Mouse (Mus musculus) adrenal gland, postnatal 10 days (tissue): ENCODE results near the gene Olfr670. TPM values are rescaled to one million over a fixed set of nuclear protein-coding genes. Genes with fewer than 3 reads are reported as not detected.
"Not testable (repeated sequence)": the region's sequence is repeated elsewhere in the genome, so short reads cannot be mapped to it uniquely, and the experiment has no call there.

Experiments used
- DNase-seq: peaks from one replicate; pipeline ENCODE4 v3.0.0; 2021; ENCODE audit warnings: mixed read lengths
- long read RNA-seq, 2 experiments: library from polyadenylated mRNA; stranded (forward); transcript quantifications; one replicate each; pipeline ENCODE4 v2.0.0; 2021
- total RNA-seq, 2 experiments: library from RNA; stranded (reverse); gene quantifications; 2 replicates each; pipeline ENCODE4 v1.2.3; 2021

The Olfr670 gene
- total RNA-seq = not detected
- long read RNA-seq, experiment 1 = 0 reads
- long read RNA-seq, experiment 2 = 0 reads

DNA sequence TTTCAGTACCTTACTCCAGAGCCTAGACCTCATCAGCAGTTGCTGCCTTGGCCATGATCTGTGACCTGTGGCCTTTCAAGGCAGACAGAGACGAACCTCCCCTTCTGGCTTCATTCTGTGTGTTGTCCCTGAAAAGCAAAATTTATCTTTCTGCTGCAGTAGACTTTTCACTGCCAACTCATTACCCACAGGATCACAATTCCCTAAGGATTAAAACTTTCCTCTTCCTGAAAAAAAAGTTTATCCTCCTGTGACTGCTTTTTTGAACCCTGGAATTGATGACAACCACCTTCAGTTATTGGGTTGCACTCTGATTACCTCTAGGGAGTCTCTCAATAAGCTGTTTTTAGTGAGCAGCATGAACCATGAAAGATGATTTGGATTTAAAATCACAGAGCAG lies at the start of gene Olfr670:
TSS of gene Olfr670 (minus strand) at position 101 of the 400 bp plus-strand sequence.
- no peak for DNase-seq

DNA sequence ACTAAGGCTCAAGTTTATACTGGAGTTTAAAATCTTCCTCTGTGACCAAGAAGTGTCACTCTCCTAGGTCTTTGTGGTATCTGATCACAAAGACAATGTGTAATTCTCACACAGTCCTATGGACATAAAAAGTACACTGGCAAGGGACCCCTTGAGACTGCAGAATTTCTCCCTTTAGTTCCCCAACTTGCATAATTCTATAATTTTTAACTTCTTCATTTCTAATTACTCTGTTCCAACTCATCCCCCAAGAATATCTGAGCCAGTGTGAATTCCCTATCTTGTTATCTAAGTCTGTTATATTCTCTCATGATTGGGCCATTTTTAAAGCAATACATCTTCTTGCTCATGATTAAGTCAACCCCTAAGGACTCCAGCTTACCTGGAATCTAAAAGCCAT lies 39.5 kb upstream of the Olfr670 start, which contains the start of gene Olfr672:
TSS of gene Olfr672 (minus strand) at position 101 of the 400 bp plus-strand sequence.
- no peak for DNase-seq

DNA sequence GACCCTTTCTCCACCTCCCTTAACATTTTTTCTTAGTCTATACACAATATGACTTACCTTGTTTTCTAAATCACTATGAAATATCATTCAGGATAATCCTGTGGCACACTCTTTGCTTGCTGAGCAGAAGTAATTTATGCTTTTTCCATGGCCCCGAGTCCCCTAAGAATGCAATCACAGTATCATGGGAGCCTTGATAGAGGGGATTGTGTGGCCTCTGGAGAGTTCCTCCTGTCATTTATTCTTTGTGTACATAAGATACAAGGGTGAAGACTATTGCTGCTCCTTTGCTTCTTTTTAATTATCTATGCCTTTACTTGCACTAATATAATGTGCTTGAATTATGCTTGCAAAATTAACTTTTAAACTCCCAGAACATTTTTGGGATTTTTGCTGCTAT lies 16.6 kb upstream of the Olfr670 start, which contains the start of gene Olfr671:
TSS of gene Olfr671 (minus strand) at position 101 of the 400 bp plus-strand sequence.
- DNase-seq = no peak

DNA sequence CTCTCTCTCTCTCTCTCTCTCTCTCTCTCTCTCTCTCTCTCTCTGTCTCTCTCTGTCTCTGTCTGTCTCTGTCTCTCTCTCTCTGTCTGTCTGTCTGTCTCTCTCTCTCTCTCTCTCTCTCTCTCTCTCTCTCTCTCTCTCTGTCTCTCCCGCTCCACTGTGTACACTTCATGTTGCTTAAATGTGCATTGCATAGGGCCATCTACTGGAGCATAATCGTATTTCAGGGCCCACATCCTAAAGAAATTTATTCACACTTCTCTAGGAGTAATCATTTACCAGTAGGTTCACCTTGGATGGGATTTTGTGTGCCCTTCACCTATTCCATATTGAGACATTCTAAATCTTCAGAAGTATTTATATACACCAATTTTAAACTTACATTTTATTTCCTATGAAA lies 10.1 kb upstream of the Olfr670 start:
- not testable (repeated sequence) for DNase-seq

DNA sequence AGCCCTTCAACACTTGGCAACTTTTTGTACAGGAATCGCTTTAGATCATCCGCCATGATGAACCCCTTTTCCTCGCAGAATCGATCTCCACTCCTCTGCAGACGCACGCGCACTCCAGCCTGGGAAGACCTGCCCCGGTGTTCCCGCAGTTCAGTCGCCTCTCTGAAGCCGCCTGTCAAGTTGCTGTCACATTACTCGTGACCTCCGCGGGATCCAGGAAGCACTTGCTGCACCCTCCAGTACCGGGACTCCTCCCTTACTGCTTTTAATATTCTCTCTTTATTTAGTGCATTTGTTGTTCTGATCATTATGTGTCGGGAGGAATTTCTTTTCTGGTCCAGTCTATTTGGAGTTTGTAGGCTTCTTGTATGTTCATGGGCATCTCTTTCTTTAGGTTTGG lies 12.2 kb downstream of the Olfr670 start:
- DNase-seq = not testable (repeated sequence)

DNA sequence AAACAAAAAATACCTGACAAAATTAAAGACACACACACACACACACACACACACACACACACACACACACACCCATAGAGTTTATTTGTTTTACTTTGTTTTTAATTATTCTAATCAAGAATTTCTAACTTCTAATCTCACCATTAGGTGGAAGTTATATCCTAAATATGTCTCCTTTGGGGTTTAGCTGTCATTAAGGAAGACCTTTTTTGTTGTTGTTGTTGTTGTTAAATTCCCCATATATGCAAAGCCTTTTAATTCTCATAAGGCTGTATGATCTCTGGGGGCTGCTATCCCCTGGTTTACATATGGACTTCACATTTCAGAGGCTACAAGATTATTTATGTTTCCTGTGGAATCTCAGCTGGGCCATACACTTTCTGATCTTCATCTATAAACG lies 28.5 kb downstream of the Olfr670 start, which contains the start of gene Olfr669:
TSS of gene Olfr669 (plus strand) at position 301 of the 400 bp plus-strand sequence.
- no peak for DNase-seq

DNA sequence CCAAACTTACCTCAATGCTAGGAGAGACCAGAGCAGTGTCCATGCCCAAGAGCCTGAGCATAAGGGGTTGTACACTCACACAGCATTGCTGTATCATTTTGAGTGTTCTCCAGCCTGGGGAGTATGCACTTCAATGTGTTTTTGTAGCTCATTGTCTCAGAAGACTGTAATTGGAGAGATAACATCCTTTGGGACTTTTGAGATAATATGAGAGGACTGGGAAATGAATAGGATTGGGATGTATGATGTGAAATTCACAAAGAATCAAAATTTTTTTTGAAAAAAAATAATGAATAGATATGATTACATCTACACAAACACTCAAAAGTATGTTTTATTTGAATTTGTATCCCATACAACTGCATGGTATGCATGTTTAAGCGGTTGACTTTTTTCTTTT lies 34.5 kb downstream of the Olfr670 start, which contains the start of gene Olfr668:
TSS of gene Olfr668 (minus strand) at position 101 of the 400 bp plus-strand sequence.
- DNase-seq = no peak

DNA sequence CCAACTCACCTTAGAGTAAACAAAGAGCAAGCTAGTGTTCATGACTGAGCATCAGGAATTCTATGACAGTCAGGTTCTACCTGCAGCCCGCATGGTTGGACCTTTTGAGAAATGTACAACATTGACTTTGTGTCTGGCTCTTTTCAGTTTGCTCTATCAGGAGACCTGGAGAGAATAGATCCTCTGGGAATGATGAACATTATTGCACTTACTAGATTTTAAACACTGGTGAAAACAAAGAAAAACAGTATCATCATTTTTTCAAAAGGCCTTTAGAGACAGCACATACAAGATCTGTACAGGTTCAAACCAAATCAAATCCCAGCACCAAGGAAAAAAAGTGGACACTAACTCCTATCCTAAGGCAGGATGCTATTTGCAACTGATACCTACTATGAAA lies 41.0 kb downstream of the Olfr670 start, which contains the start of gene Olfr667:
TSS of gene Olfr667 (minus strand) at position 101 of the 400 bp plus-strand sequence.
- DNase-seq = no peak

Other genes starting within 250 kb of the Olfr670 start
- gene Usp17le, start 185.2 kb downstream of the Olfr670 start, total RNA-seq = not detected
- not detected for gene Usp17lb, start 120.0 kb downstream of the Olfr670 start, total RNA-seq
- not detected for gene Usp17la, start 105.6 kb downstream of the Olfr670 start, total RNA-seq
- not detected for gene Olfr665, start 84.6 kb downstream of the Olfr670 start, total RNA-seq
- gene Olfr666, start 66.7 kb downstream of the Olfr670 start, total RNA-seq = not detected
- gene Olfr667, start 41.1 kb downstream of the Olfr670 start, total RNA-seq = not detected
- gene Olfr668, start 34.6 kb downstream of the Olfr670 start, total RNA-seq = not detected
- gene Olfr669, start 28.4 kb downstream of the Olfr670 start, total RNA-seq = not detected
- gene Olfr671, start 16.5 kb upstream of the Olfr670 start, total RNA-seq = not detected
- gene Olfr672, start 39.4 kb upstream of the Olfr670 start, total RNA-seq = not detected
- gene Olfr675, start 65.8 kb upstream of the Olfr670 start, total RNA-seq = not detected
- not detected for gene Olfr676, start 70.1 kb upstream of the Olfr670 start, total RNA-seq
- not detected for gene Olfr677, start 88.8 kb upstream of the Olfr670 start, total RNA-seq
- gene Olfr678, start 101.9 kb upstream of the Olfr670 start, total RNA-seq = not detected
- not detected for gene Olfr679, start 118.6 kb upstream of the Olfr670 start, total RNA-seq
- not detected for gene Olfr680-ps1, start 130.2 kb upstream of the Olfr670 start, total RNA-seq
- not detected for gene Olfr681, start 154.2 kb upstream of the Olfr670 start, total RNA-seq
- not detected for gene Olfr683, start 184.4 kb upstream of the Olfr670 start, total RNA-seq
- not detected for gene Olfr684, start 201.0 kb upstream of the Olfr670 start, total RNA-seq
- gene Olfr685, start 223.4 kb upstream of the Olfr670 start, total RNA-seq = not detected
- gene Olfr686, start 244.9 kb upstream of the Olfr670 start, total RNA-seq = not detected